Mouse (Mus musculus) limb, embryonic 14.5 days (tissue): ENCODE measurements around the gene Spag17. TPM values are rescaled to one million over a fixed set of nuclear protein-coding genes. Genes with fewer than 3 reads are reported as not detected.

Experiments
- ATAC-seq: fragments of 200-750 bp; cut with Nextera tagmentation; 2 replicates; pipeline ENCODE4 v1.8.0; 2017; ENCODE audit warnings: low read depth, moderate number of reproducible peaks, moderate TSS enrichment; ENCODE audit not compliant: low FRiP score
- DNase-seq: peaks from one replicate; pipeline ENCODE4 v3.0.0-alpha.2; 2015; ENCODE audit warnings: low spot score
- H3K27ac ChIP-seq: fragments of 300-500 bp; sonication (generic); replicated peaks from 2 replicates; pipeline ENCODE4 v1.5.1; 2014; ENCODE audit warnings: low read depth, mild to moderate bottlenecking, low read length, moderate library complexity, mixed read lengths
- H3K27me3 ChIP-seq: fragments of 300-500 bp; sonication (generic); 2 replicates; pipeline ENCODE4 v1.6.1; 2014; ENCODE audit warnings: low read length, mixed read lengths; ENCODE audit not compliant: control insufficient read depth, insufficient read depth
- H3K36me3 ChIP-seq: fragments of 300-500 bp; sonication (generic); 2 replicates; pipeline ENCODE4 v1.6.1; 2014; ENCODE audit warnings: mild to moderate bottlenecking, low read length, moderate library complexity, mixed read lengths; ENCODE audit not compliant: control insufficient read depth, insufficient read depth
- H3K4me1 ChIP-seq: fragments of 300-500 bp; sonication (generic); 2 replicates; pipeline ENCODE4 v1.6.1; 2014; ENCODE audit warnings: antibody characterized with exemption, low read length, mixed read lengths; ENCODE audit not compliant: control insufficient read depth, insufficient read depth
- H3K4me2 ChIP-seq: fragments of 300-500 bp; sonication (generic); replicated peaks from 2 replicates; pipeline ENCODE4 v1.6.1; 2014; ENCODE audit warnings: low read depth, mild to moderate bottlenecking, low read length, moderate library complexity; ENCODE audit not compliant: severe bottlenecking
- H3K4me3 ChIP-seq: fragments of 300-500 bp; sonication (generic); replicated peaks from 2 replicates; pipeline ENCODE4 v1.5.1; 2014; ENCODE audit warnings: low read length
- H3K9ac ChIP-seq: fragments of 300-500 bp; sonication (generic); 2 replicates; pipeline ENCODE4 v1.6.1; 2014; ENCODE audit warnings: mild to moderate bottlenecking, low read depth, low read length, moderate library complexity; ENCODE audit not compliant: severe bottlenecking
- H3K9me3 ChIP-seq: fragments of 300-500 bp; sonication (generic); 2 replicates; pipeline ENCODE4 v1.6.1; 2016; ENCODE audit warnings: low read length; ENCODE audit not compliant: control insufficient read depth
- POLR2A ChIP-seq: fragments of 200-500 bp; IDR thresholded peaks from 2 replicates; pipeline ENCODE4 v1.8.0; 2012; ENCODE audit warnings: inconsistent platforms, mild to moderate bottlenecking, moderate library complexity, borderline replicate concordance; ENCODE audit not compliant: insufficient read depth, insufficient read length; ENCODE audit errors: extremely low read depth
- WGBS: fragments of 180-500 bp; shearing (Covaris S2); extraction: QIAGEN DNeasy Blood & Tissue Kit; methylation state at CpG from one replicate; pipeline ENCODE4 v1.1.7; 2014; 5-methylcytosine and 5-hydroxymethylcytosine counted together
- polyA plus RNA-seq, 2 experiments: library from polyadenylated mRNA; depleted of rRNA in 1 of 2; stranded (reverse) in 1 of 2; unstranded in 1 of 2; fragments of >200 nt; fragmentation: Nextera tagmentation in 1 of 2; extraction: Ambion mirVana in 1 of 2; gene quantifications; 2 replicates each; pipeline versions ENCODE4 v1.2.1 to v1.2.3; 2012 to 2014

Spag17 gene
- polyA plus RNA-seq, 2 experiments: 0.73 to 0.74 TPM

DNA sequence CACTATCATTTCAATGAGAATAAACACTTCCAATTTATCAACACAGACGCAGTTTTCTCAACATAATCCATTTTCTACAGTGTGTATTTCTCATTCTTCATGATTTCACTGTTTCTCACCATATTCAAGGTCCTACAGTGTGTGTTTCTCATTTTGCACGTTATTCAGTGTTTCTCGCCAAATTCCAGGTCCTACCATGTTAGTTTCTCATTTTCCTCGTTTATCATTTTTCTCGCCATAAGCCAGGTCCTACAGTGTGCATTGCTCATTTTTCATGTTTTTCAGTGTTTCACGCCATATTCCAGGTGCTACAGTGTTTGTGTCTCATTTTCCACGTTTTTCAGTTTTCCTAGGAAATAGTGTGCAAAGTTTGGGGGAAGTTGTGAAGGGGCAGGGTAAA, 95.8 kb downstream of the Spag17 start:
- ATAC-seq (no peak), DNase-seq (no peak)
- H3K9ac ChIP-seq: no peak overlapping the region
- H3K27ac ChIP-seq: no peak overlapping the region
- 66% methylated on average over 7 of the region's 7 CpGs for WGBS
- no peak overlapping the region for H3K4me3 ChIP-seq
- H3K9me3 ChIP-seq: no peaks in the 10 kb centered on the region
- no peaks in the 10 kb centered on the region for H3K36me3 ChIP-seq
- no peak overlapping the region for H3K4me2 ChIP-seq
- H3K27me3 ChIP-seq: peaks cover 6% of the 10 kb centered on the region; the same call in 1 of the 2 replicates
- no peak for TF ChIP-seq POLR2A
- 0 out of 2 replicates have a peak, but pooled peaks cover 4% of the 10 kb centered on the region for H3K4me1 ChIP-seq

DNA sequence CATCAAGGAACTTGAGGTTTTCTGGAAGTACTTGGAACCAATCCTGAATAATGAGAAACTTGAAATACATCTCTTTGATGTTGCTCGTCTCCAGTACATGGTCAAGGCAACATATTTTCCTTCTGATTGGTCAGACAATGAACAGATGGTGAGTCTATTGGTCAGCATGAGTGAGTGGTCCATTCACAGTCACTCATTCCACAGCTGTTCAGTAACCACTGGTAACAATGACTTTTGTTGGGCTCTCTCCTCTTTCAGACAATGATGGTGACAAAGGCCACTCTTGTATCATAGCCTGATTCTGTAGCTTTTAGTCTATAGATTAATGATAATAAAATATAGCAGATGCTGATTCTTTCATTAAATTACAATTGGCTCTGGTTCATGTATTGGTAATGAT, 119.5 kb downstream of the Spag17 start:
- Histone ChIP-seq H3K9ac (no peak overlapping the region), H3K4me3 (no peak overlapping the region), H3K9me3 (0 out of 2 replicates have a peak, but pooled peaks cover 4% of the 10 kb centered on the region), H3K4me1 (peaks cover 2% of the 10 kb centered on the region; the same call in 1 of the 2 replicates), H3K27ac (no peak overlapping the region), H3K4me2 (no peak overlapping the region), H3K27me3 (no peaks in the 10 kb centered on the region), H3K36me3 (no peaks in the 10 kb centered on the region)
- WGBS: 70% methylated on average over 1 of the region's 1 CpGs
- DNase-seq (no peak), ATAC-seq (no peak)
- no peak for TF ChIP-seq POLR2A

DNA sequence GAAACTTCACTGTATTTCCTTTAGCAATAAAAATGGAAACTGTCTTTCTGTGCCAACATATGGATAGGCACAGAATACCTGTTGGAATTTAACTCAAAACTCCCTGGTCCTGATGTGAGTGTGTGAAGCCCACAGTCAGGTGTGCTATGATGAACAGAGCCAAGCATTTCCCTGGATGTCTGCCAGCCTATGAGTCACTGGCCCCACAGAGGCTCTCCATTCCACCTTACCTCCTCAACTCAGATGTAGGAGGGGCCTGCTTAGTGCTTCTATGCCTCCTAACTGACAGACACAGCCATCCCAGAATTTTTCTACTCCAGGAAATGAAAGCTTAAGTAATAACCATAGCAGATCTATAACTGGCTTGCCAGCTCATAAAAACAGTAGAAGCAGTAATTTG, 124.6 kb downstream of the Spag17 start:
- H3K27ac ChIP-seq: no peak overlapping the region
- H3K4me1 ChIP-seq: peaks cover 13% of the 10 kb centered on the region
- H3K4me3 ChIP-seq: no peak overlapping the region
- H3K9me3 ChIP-seq: no peaks in the 10 kb centered on the region
- peak; percentile 69 for DNase-seq
- H3K36me3 ChIP-seq: no peaks in the 10 kb centered on the region
- peak; percentile 70 for ATAC-seq
- TF ChIP-seq POLR2A: no peak
- no peaks in the 10 kb centered on the region for H3K27me3 ChIP-seq
- no peak overlapping the region for H3K9ac ChIP-seq
- H3K4me2 ChIP-seq: no peak overlapping the region

DNA sequence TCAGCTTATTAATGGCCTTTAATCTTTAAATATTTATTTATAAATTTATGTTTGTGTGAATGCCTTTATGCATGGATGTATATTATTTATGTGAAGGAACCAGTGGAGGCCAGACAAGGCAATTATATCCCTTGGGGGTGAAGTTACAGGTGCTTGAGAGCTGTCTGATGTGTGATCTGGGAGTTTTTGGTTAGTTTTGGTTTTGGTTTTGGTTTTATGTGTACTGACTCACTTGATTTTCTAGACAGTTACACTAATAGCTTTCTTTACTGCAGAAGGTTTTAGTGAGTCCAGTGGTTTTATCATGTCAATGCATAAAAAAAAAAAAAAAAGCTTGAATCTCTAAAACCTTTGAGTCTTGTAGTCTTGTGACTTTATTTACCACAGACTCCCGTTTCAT, 128.9 kb downstream of the Spag17 start:
- ATAC-seq: no peak
- Histone ChIP-seq H3K4me2 (no peak overlapping the region), H3K4me3 (no peak overlapping the region), H3K9me3 (peaks cover 8% of the 10 kb centered on the region; the same call in 1 of the 2 replicates), H3K4me1 (peaks cover 13% of the 10 kb centered on the region), H3K9ac (no peak overlapping the region), H3K27me3 (no peaks in the 10 kb centered on the region), H3K27ac (no peak overlapping the region), H3K36me3 (no peaks in the 10 kb centered on the region)
- 89% methylated on average over 1 of the region's 1 CpGs for WGBS
- DNase-seq: no peak
- no peak for TF ChIP-seq POLR2A

DNA sequence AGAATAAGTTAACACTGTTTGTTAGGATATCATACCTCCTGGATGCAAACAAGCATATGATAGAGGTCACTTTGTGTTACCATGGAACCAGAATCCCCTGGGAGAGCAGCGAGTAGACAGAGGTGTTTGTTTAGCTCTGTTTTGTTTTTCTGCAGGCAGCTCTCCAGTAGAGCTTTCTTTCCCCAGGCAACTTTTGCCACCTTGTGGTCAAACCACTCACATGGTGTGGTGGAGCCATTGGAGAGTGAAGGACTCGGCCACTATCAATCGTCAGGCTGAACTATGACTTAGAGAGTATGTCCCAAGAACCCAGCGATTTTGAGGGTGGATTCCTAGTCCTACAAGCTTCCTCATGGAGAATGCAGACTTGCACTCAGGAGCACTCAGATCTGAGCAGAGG, 146.1 kb downstream of the Spag17 start:
- peaks cover 26% of the 10 kb centered on the region for H3K4me1 ChIP-seq
- no peak overlapping the region for H3K9ac ChIP-seq
- no peak for TF ChIP-seq POLR2A
- ATAC-seq: peak; percentile 19; the same call in 1 of the 2 replicates
- no peak overlapping the region for H3K27ac ChIP-seq
- H3K27me3 ChIP-seq: no peaks in the 10 kb centered on the region
- no peaks in the 10 kb centered on the region for H3K9me3 ChIP-seq
- no peaks in the 10 kb centered on the region for H3K36me3 ChIP-seq
- WGBS: 30% methylated on average over 4 of the region's 4 CpGs
- DNase-seq: peak; percentile 57
- H3K4me2 ChIP-seq: no peak overlapping the region
- H3K4me3 ChIP-seq: no peak overlapping the region

DNA sequence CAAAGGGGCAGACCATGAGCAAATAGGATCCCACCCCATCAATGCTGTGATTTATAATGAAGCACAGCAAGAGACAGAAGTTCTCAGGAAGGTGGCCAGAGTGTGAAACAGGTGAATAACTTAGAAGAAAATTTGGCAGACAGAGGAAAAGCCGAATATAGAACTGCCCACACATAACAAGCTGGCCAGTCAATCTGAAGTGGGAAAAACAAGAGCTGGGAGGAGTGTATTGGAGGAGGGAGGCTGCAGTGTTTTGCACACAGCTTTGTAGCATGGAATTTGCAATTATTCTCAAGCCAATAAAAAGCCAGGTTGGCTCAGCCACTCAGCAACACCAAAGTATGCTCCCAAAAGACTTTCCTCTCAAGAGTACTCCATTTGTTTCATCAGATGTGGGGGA, 147.8 kb downstream of the Spag17 start:
- H3K27me3 ChIP-seq: no peaks in the 10 kb centered on the region
- TF ChIP-seq POLR2A: no peak
- H3K9ac ChIP-seq: no peak overlapping the region
- H3K4me1 ChIP-seq: peaks cover 26% of the 10 kb centered on the region
- no peaks in the 10 kb centered on the region for H3K36me3 ChIP-seq
- 40% methylated on average over 1 of the region's 1 CpGs for WGBS
- H3K4me3 ChIP-seq: no peak overlapping the region
- H3K9me3 ChIP-seq: no peaks in the 10 kb centered on the region
- H3K27ac ChIP-seq: no peak overlapping the region
- DNase-seq (no peak), ATAC-seq (no peak)
- H3K4me2 ChIP-seq: no peak overlapping the region
